Mouse (Mus musculus) spleen, adult 2 months (tissue): Measurements from ENCODE around the gene S1pr5.
A peak's percentile ranks its signal among the peaks of the same experiment; 100 is the strongest.

ENCODE experiments used
- CTCF ChIP-seq: fragments of 200-500 bp; IDR thresholded peaks from 2 replicates; pipeline ENCODE4 v1.5.1; 2011; ENCODE audit warnings: mild to moderate bottlenecking, inconsistent platforms; ENCODE audit not compliant: insufficient read depth, insufficient read length, insufficient replicate concordance; ENCODE audit errors: extremely low read depth
- POLR2A ChIP-seq: fragments of 200-500 bp; IDR thresholded peaks from 2 replicates; pipeline ENCODE4 v1.6.1; 2011; ENCODE audit warnings: low read depth, low read length, inconsistent platforms

- TF ChIP-seq CTCF = peak; percentile 34; the same call in 1 of the 2 replicates
- no peak for TF ChIP-seq POLR2A
Observed at GRCm38 (mm10) chr9:21237368-21238003, 10.8 kb downstream of the S1pr5 start.
